9 mouse cellular contexts compared by ENCODE assay signal in the genomic region with DNA sequence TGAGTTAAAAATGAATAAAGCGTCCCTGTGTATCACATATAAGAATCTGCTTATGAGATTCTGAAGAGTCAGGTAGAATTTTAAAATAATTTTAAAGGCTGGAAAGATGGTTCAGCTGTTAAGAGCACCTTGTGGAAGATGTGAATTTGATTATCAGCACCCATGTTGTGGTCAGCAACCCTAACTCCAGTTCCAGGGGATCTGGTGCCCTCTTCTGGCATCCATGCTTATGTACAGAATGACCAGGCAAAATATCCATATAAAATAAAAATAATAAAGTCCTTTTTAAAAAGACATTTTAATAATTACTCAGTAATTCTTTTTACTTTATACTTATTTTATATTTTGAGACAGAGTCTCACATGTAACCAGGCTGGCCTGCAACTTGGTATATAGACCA. TPM values are rescaled to one million over a fixed set of nuclear protein-coding genes. Genes with fewer than 3 reads are reported as not detected.
DNase-seq lines count a peak whose midpoint lies in the region; ATAC-seq and TF ChIP-seq lines count a peak whose summit lies in the region.
"Had no signal": no experiment of that assay in that cellular context is flagged by ENCODE, and none has a peak within 500 bp of the region (broad histone marks: within the 10 kb centered on the region; RNA-seq: fewer than 3 reads in every experiment).

No protein-coding gene starts in this region.

- H3K79me2 ChIP-seq in CH12.LX (replicated peaks; ENCODE audit: control insufficient read depth, extremely low read depth, insufficient read depth, poor library complexity, severe bottlenecking), result no peaks in the 10 kb centered on the region

- ATAC-seq in hindbrain, postnatal 0 days, result no peak
- no peak for ATAC-seq in hindbrain, embryonic 13.5 days (ENCODE audit: low FRiP score)

- H3K4me3 ChIP-seq in hindbrain, postnatal 0 days (ENCODE audit: low read length), result no peak overlapping the region
- no peak overlapping the region for H3K4me3 ChIP-seq in hindbrain, embryonic 13.5 days
- H3K4me3 ChIP-seq in CH12.LX (replicated peaks in 1 of 3; ENCODE audit: low read depth in 2 of 3, low read length in 2 of 3, poor library complexity in 1 of 3), result no peak overlapping the region
- H3K4me3 ChIP-seq: embryonic facial prominence, embryonic 13.5 days had no signal

- dilution Hi-C loops in CH12.LX (cut with MboI; ENCODE audit: extremely low pct_ligation_motif_present, extremely low pct_unique_long_range_greater_than_20kb, low sequenced_read_pairs), result no loop called here

- H3K4me2 ChIP-seq in hindbrain, postnatal 0 days (ENCODE audit: low read depth, low read length), result no peak overlapping the region
- no peak overlapping the region for H3K4me2 ChIP-seq in hindbrain, embryonic 13.5 days
- no peak overlapping the region for H3K4me2 ChIP-seq in CH12.LX (ENCODE audit: insufficient read depth, low read depth, poor library complexity, severe bottlenecking)
- H3K4me2 ChIP-seq: embryonic facial prominence, embryonic 13.5 days had no signal

- TF ChIP-seq RAD21 in CH12.LX (IDR thresholded peaks at IDR 0.05; ENCODE audit: low read depth, low read length), result peak; percentile 68

- no peaks in the 10 kb centered on the region for H3K27me3 ChIP-seq in hindbrain, postnatal 0 days (ENCODE audit: insufficient read depth, low read length)
- no peaks in the 10 kb centered on the region for H3K27me3 ChIP-seq in hindbrain, embryonic 13.5 days
- no peaks in the 10 kb centered on the region for H3K27me3 ChIP-seq in CH12.LX (replicated peaks)
- H3K27me3 ChIP-seq: embryonic facial prominence, embryonic 13.5 days had no signal

- H3K36me3 ChIP-seq in hindbrain, postnatal 0 days (ENCODE audit: insufficient read depth, low read length), result no peaks in the 10 kb centered on the region
- H3K36me3 ChIP-seq in hindbrain, embryonic 13.5 days, result peaks cover 14% of the 10 kb centered on the region
- peaks cover 5 to 30% of the 10 kb centered on the region in 2 experiments for H3K36me3 ChIP-seq in CH12.LX (replicated peaks in 1 of 2; ENCODE audit: control insufficient read depth in 1 of 2, insufficient read depth in 1 of 2, low read length in 1 of 2)

- in situ Hi-C loops in CH12.LX (cut with MboI; ENCODE audit: low pct_ligation_motif_present, low pct_unique_long_range_greater_than_20kb, low sequenced_read_pairs), result no loop called here

- H3K4me1 ChIP-seq in hindbrain, postnatal 0 days (ENCODE audit: insufficient read depth, low read length), result no peaks in the 10 kb centered on the region
- H3K4me1 ChIP-seq in hindbrain, embryonic 13.5 days (replicated peaks), result no peaks in the 10 kb centered on the region
- no peaks in the 10 kb centered on the region for H3K4me1 ChIP-seq in CH12.LX (ENCODE audit: control insufficient read depth in 1 of 2, insufficient read depth in 2 of 2)
- H3K4me1 ChIP-seq: embryonic facial prominence, embryonic 13.5 days had no signal

- DNase-seq in hindbrain, postnatal 0 days (ENCODE audit: low spot score), result peak; percentile 9
- DNase-seq in CH12.LX (ENCODE audit: extremely low read depth) (peak; percentile 42), R1 (ENCODE audit: low read depth, low spot score) (peak; percentile 58)
- peak; percentile 56 for DNase-seq in kidney, postnatal 4 days
- DNase-seq in layer of hippocampus, adult 18-20 months (ENCODE audit: low spot score in 2 of 2), result no peak
- no peak for DNase-seq in layer of hippocampus, postnatal 14 days (ENCODE audit: low spot score in 2 of 2)
- DNase-seq in layer of hippocampus, adult 11-12 months (ENCODE audit: low spot score), result no peak

- TF ChIP-seq CTCF in hindbrain, postnatal 0 days (IDR thresholded peaks at IDR 0.05; ENCODE audit: low read depth), result peak; percentile 48
- peak; percentile 34 to 71; a peak in 3 of 4 replicates for TF ChIP-seq CTCF in CH12.LX (conservative IDR thresholded peaks at IDR 0.05 in 1 of 2, IDR thresholded peaks at IDR 0.05 in 1 of 2; ENCODE audit: low read depth in 2 of 2, low read length in 2 of 2)

- no peak overlapping the region for H3K9ac ChIP-seq in hindbrain, postnatal 0 days (replicated peaks; ENCODE audit: low read length)
- H3K9ac ChIP-seq in hindbrain, embryonic 13.5 days, result no peak overlapping the region
- H3K9ac ChIP-seq in CH12.LX (ENCODE audit: insufficient read depth, low read depth), result no peak overlapping the region
- H3K9ac ChIP-seq: embryonic facial prominence, embryonic 13.5 days had no signal

- no peak for TF ChIP-seq EP300 in CH12.LX (IDR thresholded peaks at IDR 0.05; ENCODE audit: low read length)

- WGBS in hindbrain, postnatal 0 days, result 98% methylated on average over 1 of the region's 1 CpGs
- WGBS in hindbrain, embryonic 13.5 days, result 97% methylated on average over 1 of the region's 1 CpGs

- no peak for TF ChIP-seq POLR2A in CH12.LX (IDR thresholded peaks at IDR 0.05; ENCODE audit: low read depth, low read length)

- no peak overlapping the region for H3K27ac ChIP-seq in hindbrain, postnatal 0 days
- no peak overlapping the region for H3K27ac ChIP-seq in hindbrain, embryonic 13.5 days
- H3K27ac ChIP-seq in CH12.LX (ENCODE audit: insufficient read depth, low read depth), result no peak overlapping the region
- H3K27ac ChIP-seq: embryonic facial prominence, embryonic 13.5 days had no signal

- no peaks in the 10 kb centered on the region for H3K9me3 ChIP-seq in hindbrain, postnatal 0 days (ENCODE audit: low read length)
- H3K9me3 ChIP-seq in hindbrain, embryonic 13.5 days, result no peaks in the 10 kb centered on the region
- no peaks in the 10 kb centered on the region for H3K9me3 ChIP-seq in CH12.LX (replicated peaks; ENCODE audit: low read length)
- H3K9me3 ChIP-seq: embryonic facial prominence, embryonic 13.5 days had no signal

TF ChIP-seq in CH12.LX, 34 proteins besides CTCF, POLR2A, EP300 and RAD21:
- TF ChIP-seq MXI1 (IDR thresholded peaks at IDR 0.05; ENCODE audit: low read depth, low read length) (no peak), ZC3H11A (IDR thresholded peaks at IDR 0.05; ENCODE audit: low read depth, low read length) (peak; percentile 11; the same call in 1 of the 2 replicates), UBTF (IDR thresholded peaks at IDR 0.05; ENCODE audit: low read depth, low read length) (no peak), SMC3 (IDR thresholded peaks at IDR 0.05; ENCODE audit: low read depth, low read length) (peak; percentile 51)

RNA-seq across cellular contexts. Expression of gene Swt1, which starts 38.2 kb away (rescaled TPM):
- 6.7 and 7.7 TPM in 2 replicates for total RNA-seq in hindbrain, postnatal 0 days (2014; rRNA removed)
- 11.7 and 17.1 TPM in 2 replicates for polyA plus RNA-seq in hindbrain, postnatal 0 days (2015; fragmentation: Nextera tagmentation; extraction: Ambion mirVana)
- polyA plus RNA-seq in hindbrain, embryonic 13.5 days (2015; fragmentation: Nextera tagmentation; extraction: Ambion mirVana), result 20.6 and 22.7 TPM in 2 replicates
- total RNA-seq in CH12.LX (2012; rRNA removed) (10.8 and 14.8 TPM in 2 replicates), CH12.LX (2014; rRNA removed) (19.6 and 28.7 TPM in 2 replicates)
- polyA plus RNA-seq in CH12.LX (2012; ENCODE audit: insufficient read length, low read depth), result 6.9 and 8.0 TPM in 2 replicates
- total RNA-seq in layer of hippocampus, adult 18-20 months (2021), result 10 to 100 TPM; 15.4 to 17.1 TPM
- total RNA-seq in layer of hippocampus, postnatal 14 days (2021), result 10 to 100 TPM; 10.8 to 11.0 TPM

RNA-seq across cellular contexts. Expression of gene Trmt1l, which starts 38.3 kb away (rescaled TPM):
- total RNA-seq in hindbrain, postnatal 0 days (2014; rRNA removed), result 13.2 and 17.6 TPM in 2 replicates
- 16.2 and 18.5 TPM in 2 replicates for polyA plus RNA-seq in hindbrain, postnatal 0 days (2015; fragmentation: Nextera tagmentation; extraction: Ambion mirVana)
- 49.9 and 51.3 TPM in 2 replicates for polyA plus RNA-seq in hindbrain, embryonic 13.5 days (2015; fragmentation: Nextera tagmentation; extraction: Ambion mirVana)
- total RNA-seq in CH12.LX (2012; rRNA removed) (21.6 and 21.8 TPM in 2 replicates), CH12.LX (2014; rRNA removed) (20.9 and 22.7 TPM in 2 replicates)
- 18.9 and 23.7 TPM in 2 replicates for polyA plus RNA-seq in CH12.LX (2012; ENCODE audit: insufficient read length, low read depth)
- total RNA-seq in layer of hippocampus, adult 18-20 months (2021), result 10 to 100 TPM; 31.2 to 35.2 TPM
- total RNA-seq in layer of hippocampus, postnatal 14 days (2021), result 10 to 100 TPM; 27.1 to 29.2 TPM

RNA-seq across cellular contexts. Expression of gene Ivns1abp, which starts 45.8 kb away (rescaled TPM):
- 121 and 129 TPM in 2 replicates for total RNA-seq in hindbrain, postnatal 0 days (2014; rRNA removed)
- 140 and 143 TPM in 2 replicates for polyA plus RNA-seq in hindbrain, postnatal 0 days (2015; fragmentation: Nextera tagmentation; extraction: Ambion mirVana)
- polyA plus RNA-seq in hindbrain, embryonic 13.5 days (2015; fragmentation: Nextera tagmentation; extraction: Ambion mirVana), result 276 and 277 TPM in 2 replicates
- total RNA-seq in CH12.LX (2012; rRNA removed), result 77.6 and 88.1 TPM in 2 replicates
- 197 and 234 TPM in 2 replicates for total RNA-seq in CH12.LX (2014; rRNA removed)
- 212 and 216 TPM in 2 replicates for polyA plus RNA-seq in CH12.LX (2012; ENCODE audit: insufficient read length, low read depth)
- total RNA-seq in layer of hippocampus, adult 18-20 months (2021), result 10 to 100 TPM; 88.5 to 88.7 TPM
- 100 to 1,000 TPM in 1 of 2 experiments, 10 to 100 TPM in 1; 98.2 to 101 TPM for total RNA-seq in layer of hippocampus, postnatal 14 days (2021)

Comparison
In these comparisons a context has a peak if more than half of its experiments do, and no peak if none do; other contexts are left out.
1. DNase-seq: peak in hindbrain, postnatal 0 days (single experiment), CH12.LX (single experiment), R1 (single experiment) and kidney, postnatal 4 days (2 of 2); none in layer of hippocampus, adult 18-20 months (0 of 2), layer of hippocampus, postnatal 14 days (0 of 2) and layer of hippocampus, adult 11-12 months (single experiment).